Mouse (Mus musculus) E14TG2a.4 (cell line): ENCODE measurements around the gene Gosr1.

Experiments used
- CTCF ChIP-seq: conservative IDR thresholded peaks from 2 replicates; pipeline ENCODE4 v1.5.1; 2014; ENCODE audit warnings: low read length
- NANOG ChIP-seq: IDR thresholded peaks from 2 replicates; pipeline ENCODE4 v1.6.1; 2014; ENCODE audit warnings: borderline replicate concordance, low read length, mixed read lengths

DNA sequence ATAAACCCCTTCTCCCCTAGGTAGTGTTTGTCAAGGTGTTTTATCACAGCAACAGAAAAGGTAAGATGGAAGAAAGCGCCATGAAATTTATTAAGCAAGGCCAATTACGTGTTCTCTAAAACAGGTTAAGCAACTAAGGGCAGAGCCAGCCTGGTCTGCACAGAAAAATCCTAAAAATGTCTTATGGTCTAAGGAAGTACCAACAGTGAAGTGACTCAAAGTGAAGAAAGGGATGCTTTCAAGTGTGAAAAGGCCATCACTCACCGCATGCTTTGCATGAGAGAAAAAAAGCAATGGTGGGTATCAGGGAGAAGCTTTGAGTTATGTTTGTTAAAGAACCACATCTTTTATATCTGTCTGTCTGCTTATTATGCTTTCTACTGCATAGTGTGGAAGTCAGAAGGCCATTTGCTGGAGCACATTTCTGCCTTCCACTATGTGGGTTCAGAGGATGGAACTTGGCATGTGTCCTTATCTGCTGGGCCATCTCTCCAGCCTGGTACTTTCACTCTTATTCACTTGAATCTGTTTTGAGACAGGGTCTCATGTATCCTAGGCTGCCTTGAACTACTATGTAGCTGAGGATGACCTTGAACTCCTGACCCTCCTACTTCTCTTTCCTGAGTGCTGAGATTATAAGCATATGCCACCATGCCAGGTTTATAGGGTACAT lies 43.8 kb upstream of the Gosr1 start:
- TF ChIP-seq CTCF (no peak), NANOG (no peak)
